ENCODE assay signal across 8 mouse cellular contexts in the genomic region with DNA sequence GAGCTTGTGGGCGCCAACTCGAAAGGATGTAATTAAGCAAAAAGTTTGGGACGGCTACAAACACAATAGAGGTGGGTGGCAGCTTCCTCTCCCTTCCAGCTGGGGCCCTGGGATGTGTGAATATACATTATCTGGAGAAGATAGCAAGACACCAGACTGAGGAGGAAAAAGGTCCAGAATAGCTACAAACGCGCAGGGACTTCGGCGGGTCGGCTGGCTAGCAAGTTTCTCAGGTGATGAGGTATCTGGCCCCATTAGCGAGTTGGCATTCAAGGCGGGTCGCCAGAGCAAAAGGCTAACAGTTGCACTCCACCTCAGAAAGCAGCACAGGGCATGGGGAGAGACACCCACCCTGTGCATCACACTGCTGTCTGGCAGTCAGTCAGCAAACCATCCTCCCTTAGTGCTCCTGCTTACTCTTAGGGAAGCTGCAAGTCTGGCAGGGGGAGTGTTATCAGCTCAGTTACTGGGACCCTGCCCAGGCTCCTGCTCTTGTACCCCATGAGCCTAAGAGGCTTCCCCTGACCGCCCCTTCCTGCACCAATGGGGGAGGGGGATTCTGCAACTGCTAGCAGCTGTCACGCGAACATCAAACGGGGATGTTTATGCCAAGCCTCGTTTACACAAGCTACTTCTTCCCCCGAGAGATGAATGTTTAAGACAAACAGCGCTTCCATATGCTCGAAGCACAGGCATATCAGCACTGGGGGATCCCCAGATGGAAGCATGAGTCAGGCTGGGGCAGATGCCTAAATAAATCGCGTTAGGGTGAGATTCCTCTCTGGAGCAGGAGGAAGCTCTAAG.
DNase-seq lines count a peak whose midpoint lies in the region; TF ChIP-seq lines count a peak whose summit lies in the region.

No protein-coding gene starts in this region.

- intact Hi-C loops in left cerebral cortex, postnatal 36 days (cut with DNase I), result loop anchor here (1.0 to 10.0 kb wide), 4 partner anchors 51 to 251 kb away; partner anchors contain the start of genes Cdyl2 and Dynlrb2

- WGBS in thymus, adult 2 months, result 88% methylated on average over 21 of the region's 21 CpGs

- DNase-seq in embryo, embryonic 11 days, result peak; percentile 7
- DNase-seq in embryo, embryonic 10 days (ENCODE audit: low spot score), result no peak
- DNase-seq in thymus, postnatal 10 days (ENCODE audit: low spot score in 2 of 2), result peak; percentile 23 to 29
- no peak for DNase-seq in thymus, adult 2 months
- DNase-seq in left cerebral cortex, postnatal 36 days (ENCODE audit: low spot score in 2 of 2), result peak; percentile 73 to 80
- DNase-seq in gastrocnemius, postnatal 10 days, result no peak
- DNase-seq in ovary, adult 18-20 months (ENCODE audit: low spot score), result no peak
- no peak for DNase-seq in T-cell, adult 2 months (ENCODE audit: low spot score)

- TF ChIP-seq CTCF in thymus, adult 2 months (IDR thresholded peaks at IDR 0.05; ENCODE audit: borderline replicate concordance, control insufficient read depth, extremely low read depth, insufficient read depth, low read length, poor library complexity), result no peak

- no peak for TF ChIP-seq POLR2A in thymus, adult 2 months (IDR thresholded peaks at IDR 0.05; ENCODE audit: control insufficient read depth, extremely low read depth, insufficient read depth, low read length, poor library complexity)

- H3K4me3 ChIP-seq in thymus, adult 2 months (ENCODE audit: control insufficient read depth, insufficient read depth, low read length), result no peak overlapping the region

- no peaks in the 10 kb centered on the region for H3K27me3 ChIP-seq in thymus, adult 2 months (ENCODE audit: control insufficient read depth, insufficient read depth, low read length)

- H3K27ac ChIP-seq in thymus, adult 2 months (ENCODE audit: control insufficient read depth, insufficient read depth, low read length), result no peak overlapping the region

- peaks cover 6% of the 10 kb centered on the region; the same call in 1 of the 2 replicates for H3K36me3 ChIP-seq in thymus, adult 2 months (ENCODE audit: control insufficient read depth, insufficient read depth, low read length)

- peaks cover 16% of the 10 kb centered on the region for H3K4me1 ChIP-seq in thymus, adult 2 months (replicated peaks; ENCODE audit: control insufficient read depth, insufficient read depth, low read length)

Comparison
In these comparisons a context has a peak if more than half of its experiments do, and no peak if none do; other contexts are left out.
1. DNase-seq: peak in embryo, embryonic 11 days (single experiment), thymus, postnatal 10 days (2 of 2) and left cerebral cortex, postnatal 36 days (2 of 2); none in embryo, embryonic 10 days (single experiment), thymus, adult 2 months (single experiment), gastrocnemius, postnatal 10 days (single experiment), ovary, adult 18-20 months (single experiment) and T-cell, adult 2 months (single experiment).